Mouse (Mus musculus) liver, embryonic 14.5 days (tissue): ENCODE data around the gene Ets1.

Experiments
- CTCF ChIP-seq: IDR thresholded peaks from 2 replicates; pipeline ENCODE4 v1.5.1; 2016; ENCODE audit warnings: antibody characterized with exemption, low read depth, control low read depth
- EP300 ChIP-seq: IDR thresholded peaks from 2 replicates; pipeline ENCODE4 v1.6.1; 2016; ENCODE audit warnings: antibody characterized with exemption, low read depth

- TF ChIP-seq CTCF = no peak
- TF ChIP-seq EP300 = no peak
Measured at GRCm38 (mm10) chr9:32745998-32746397, 110.0 kb downstream of the Ets1 start.
